Mouse (Mus musculus) MEL (cell line): ENCODE data around the gene Cacna1c. TPM values are rescaled to one million over a fixed set of nuclear protein-coding genes. Genes with fewer than 3 reads are reported as not detected.

Source experiments
- DNase-seq: peaks from one replicate; pipeline ENCODE4 v3.0.0; 2011; ENCODE audit warnings: low read depth, low spot score
- H3K27ac ChIP-seq: 2 replicates; pipeline ENCODE4 v1.5.1; 2012; ENCODE audit warnings: low read depth, mild to moderate bottlenecking, control low read depth, low read length, moderate library complexity; ENCODE audit not compliant: control insufficient read depth
- H3K27me3 ChIP-seq, 2 experiments: fragments of 150-350 bp in 1 of 2; sonication (generic) in 1 of 2; 2 replicates each; pipeline ENCODE4 v1.6.1; 2012; ENCODE audit warnings: low read length in 2 of 2, mild to moderate bottlenecking in 2 of 2, improper control_type of control experiment in 1 of 2, moderate library complexity in 1 of 2; ENCODE audit not compliant: insufficient read depth in 2 of 2, control insufficient read depth in 1 of 2
- H3K36me3 ChIP-seq, 2 experiments: 2 replicates each; pipeline ENCODE4 v1.6.1; 2012 to 2014; ENCODE audit warnings: low read length in 2 of 2, improper control_type of control experiment in 1 of 2, inconsistent platforms in 1 of 2, mild to moderate bottlenecking in 1 of 2; ENCODE audit not compliant: insufficient read depth in 2 of 2, control insufficient read depth in 1 of 2
- H3K4me1 ChIP-seq, 2 experiments: fragments of 150-350 bp in 1 of 2; sonication (generic) in 1 of 2; 2 replicates each; pipeline ENCODE4 v1.6.1; 2012; ENCODE audit warnings: low read length in 2 of 2, improper control_type of control experiment in 1 of 2, mild to moderate bottlenecking in 1 of 2; ENCODE audit not compliant: insufficient read depth in 2 of 2, control insufficient read depth in 1 of 2
- H3K4me3 ChIP-seq, 2 experiments: fragments of 150-350 bp in 1 of 2; sonication (generic) in 1 of 2; 2 replicates each; pipeline ENCODE4 v1.5.1; 2012; ENCODE audit warnings: low read depth in 2 of 2, low read length in 2 of 2, mild to moderate bottlenecking in 2 of 2, moderate library complexity in 2 of 2, control low read depth in 1 of 2, improper control_type of control experiment in 1 of 2; ENCODE audit not compliant: control insufficient read depth in 1 of 2, insufficient read depth in 1 of 2
- H3K79me2 ChIP-seq: 2 replicates; pipeline ENCODE4 v1.6.1; 2012; ENCODE audit warnings: mild to moderate bottlenecking, low read length, moderate library complexity; ENCODE audit not compliant: control insufficient read depth, poor library complexity, insufficient read depth
- H3K9ac ChIP-seq: 2 replicates; pipeline ENCODE4 v1.6.1; 2012; ENCODE audit warnings: low read depth, mild to moderate bottlenecking, control low read depth, low read length, moderate library complexity; ENCODE audit not compliant: control insufficient read depth, poor library complexity, severe bottlenecking
- H3K9me3 ChIP-seq: fragments of 150-350 bp; sonication (generic); replicated peaks from 2 replicates; pipeline ENCODE4 v1.6.1; 2012; ENCODE audit warnings: mild to moderate bottlenecking, low read length, improper control_type of control experiment, moderate library complexity; ENCODE audit not compliant: insufficient read depth
- CHD2 ChIP-seq: IDR thresholded peaks from 2 replicates; pipeline ENCODE4 v1.6.1; 2011; ENCODE audit warnings: low read length, improper control_type of control experiment
- CTCF ChIP-seq, 3 experiments: IDR thresholded peaks in 2 of 3; conservative IDR thresholded peaks in 1 of 3; 2 replicates each; pipeline ENCODE4 v1.5.1; 2011 to 2012; ENCODE audit warnings: low read length in 3 of 3, low read depth in 2 of 3, mild to moderate bottlenecking in 2 of 3, improper control_type of control experiment in 1 of 3, inconsistent platforms in 1 of 3, mixed read lengths in 1 of 3, moderate library complexity in 1 of 3; ENCODE audit not compliant: control insufficient read depth in 1 of 3, insufficient read depth in 1 of 3, poor library complexity in 1 of 3, severe bottlenecking in 1 of 3
- E2F4 ChIP-seq: IDR thresholded peaks from 2 replicates; pipeline ENCODE4 v1.6.1; 2011; ENCODE audit warnings: low read depth, low read length, improper control_type of control experiment, borderline replicate concordance
- ELF1 ChIP-seq: IDR thresholded peaks from 2 replicates; pipeline ENCODE4 v1.6.1; 2014; ENCODE audit warnings: low read depth, mild to moderate bottlenecking, inconsistent platforms, low read length, improper control_type of control experiment, moderate library complexity
- ETS1 ChIP-seq: IDR thresholded peaks from 2 replicates; pipeline ENCODE4 v1.6.1; 2012; ENCODE audit warnings: low read depth, mild to moderate bottlenecking, inconsistent platforms, low read length, improper control_type of control experiment, moderate library complexity
- GATA1 ChIP-seq: IDR thresholded peaks from 2 replicates; pipeline ENCODE4 v1.6.1; 2011; ENCODE audit warnings: low read depth, low read length, improper control_type of control experiment
- JUND ChIP-seq: IDR thresholded peaks from 2 replicates; pipeline ENCODE4 v1.6.1; 2011; ENCODE audit warnings: low read depth, mild to moderate bottlenecking, improper control_type of control experiment, low read length
- KAT2A ChIP-seq: conservative IDR thresholded peaks from 2 replicates; pipeline ENCODE4 v1.6.1; 2012; ENCODE audit warnings: low read depth, low read length, improper control_type of control experiment, inconsistent platforms
- MAFK ChIP-seq: IDR thresholded peaks from 2 replicates; pipeline ENCODE4 v1.6.1; 2011; ENCODE audit warnings: low read depth, mild to moderate bottlenecking, low read length, improper control_type of control experiment, borderline replicate concordance
- MXI1 ChIP-seq: IDR thresholded peaks from 2 replicates; pipeline ENCODE4 v1.6.1; 2011; ENCODE audit warnings: mild to moderate bottlenecking, low read depth, low read length, improper control_type of control experiment
- MYB ChIP-seq: IDR thresholded peaks from 2 replicates; pipeline ENCODE4 v1.6.1; 2011; ENCODE audit warnings: mild to moderate bottlenecking, low read depth, low read length, improper control_type of control experiment
- MYC ChIP-seq: IDR thresholded peaks from 2 replicates; pipeline ENCODE4 v1.6.1; 2011; ENCODE audit warnings: low read depth, mild to moderate bottlenecking, low read length, improper control_type of control experiment, moderate library complexity
- NELFE ChIP-seq: IDR thresholded peaks from 2 replicates; pipeline ENCODE4 v1.6.1; 2011; ENCODE audit warnings: low read depth, low read length, improper control_type of control experiment
- NRF1 ChIP-seq: IDR thresholded peaks from 2 replicates; pipeline ENCODE4 v1.6.1; 2014; ENCODE audit warnings: low read depth, mild to moderate bottlenecking, inconsistent platforms, low read length, improper control_type of control experiment, moderate library complexity; ENCODE audit not compliant: poor library complexity, insufficient read depth, severe bottlenecking
- POLR2A ChIP-seq, 2 experiments: IDR thresholded peaks; 2 replicates each; pipeline ENCODE4 v1.6.1; 2011 to 2012; ENCODE audit warnings: low read length in 2 of 2, mild to moderate bottlenecking in 2 of 2, control low read depth in 1 of 2, improper control_type of control experiment in 1 of 2, low read depth in 1 of 2, moderate library complexity in 1 of 2; ENCODE audit not compliant: control insufficient read depth in 1 of 2, insufficient read depth in 1 of 2, poor library complexity in 1 of 2
- POLR2AphosphoS5 ChIP-seq: IDR thresholded peaks from 2 replicates; pipeline ENCODE4 v1.6.1; 2012; ENCODE audit warnings: low read depth, borderline replicate concordance, mild to moderate bottlenecking, inconsistent platforms, low read length, moderate library complexity, mixed read lengths
- SIN3A ChIP-seq: IDR thresholded peaks from 2 replicates; pipeline ENCODE4 v1.6.1; 2012; ENCODE audit warnings: low read length, improper control_type of control experiment, inconsistent platforms
- SMC3 ChIP-seq: IDR thresholded peaks from 2 replicates; pipeline ENCODE4 v1.6.1; 2011; ENCODE audit warnings: low read depth, low read length, improper control_type of control experiment
- TBP ChIP-seq: IDR thresholded peaks from 2 replicates; pipeline ENCODE4 v1.8.0; 2011; ENCODE audit warnings: low read depth, low read length, improper control_type of control experiment
- TCF12 ChIP-seq: IDR thresholded peaks from 2 replicates; pipeline ENCODE4 v1.6.1; 2014; ENCODE audit warnings: low read depth, mild to moderate bottlenecking, inconsistent platforms, low read length, improper control_type of control experiment, moderate library complexity
- UBTF ChIP-seq: IDR thresholded peaks from 2 replicates; pipeline ENCODE4 v1.6.1; 2012; ENCODE audit warnings: low read depth, mild to moderate bottlenecking, inconsistent platforms, low read length, improper control_type of control experiment, moderate library complexity, borderline replicate concordance; ENCODE audit not compliant: insufficient read depth
- USF1 ChIP-seq: IDR thresholded peaks from 2 replicates; pipeline ENCODE4 v1.6.1; 2014; ENCODE audit warnings: low read depth, mild to moderate bottlenecking, inconsistent platforms, low read length, improper control_type of control experiment, moderate library complexity
- ZKSCAN1 ChIP-seq: IDR thresholded peaks from 2 replicates; pipeline ENCODE4 v1.6.1; 2012; ENCODE audit warnings: low read depth, mild to moderate bottlenecking, inconsistent platforms, low read length, improper control_type of control experiment, moderate library complexity
- polyA plus RNA-seq, 2 experiments: library from polyadenylated mRNA; stranded (reverse) in 1 of 2; unstranded in 1 of 2; fragments of >175 nt in 1 of 2; fragments of >200 nt in 1 of 2; gene quantifications; 2 replicates each; pipeline versions ENCODE4 v1.2.1 to v1.2.4; 2012; ENCODE audit warnings: low replicate concordance in 2 of 2, low read depth in 1 of 2; ENCODE audit not compliant: insufficient read length in 2 of 2, insufficient read depth in 1 of 2, missing spikeins in 1 of 2
- total RNA-seq: library from RNA; depleted of rRNA; stranded (reverse); fragments of 300-350 nt; gene quantifications from 2 replicates; pipeline ENCODE4 v1.2.3, GENCODE M21; 2012

Cacna1c gene
- total and polyA plus RNA-seq, 3 experiments = 3.4 to 4.4 TPM; not detected in 1

GRCm38 (mm10) chr6:119037815-119038214 lies 158.4 kb downstream of the Cacna1c start:
- TF ChIP-seq MYB = no peak
- no peak for TF ChIP-seq ZKSCAN1
- TF ChIP-seq UBTF = no peak
- no peak for TF ChIP-seq NELFE
- TF ChIP-seq ETS1 = no peak
- no peak for TF ChIP-seq E2F4
- no peak for TF ChIP-seq SMC3
- TF ChIP-seq TBP = no peak
- TF ChIP-seq MYC = no peak
- TF ChIP-seq, all 39 proteins: peak for 0
- H3K9me3 ChIP-seq = no peaks in the 10 kb centered on the region
- H3K27ac ChIP-seq = no peak overlapping the region
- no peaks in the 10 kb centered on the region for H3K4me1 ChIP-seq
- no peak overlapping the region for H3K4me3 ChIP-seq
- H3K27me3 ChIP-seq = peaks cover 0 to 4% of the 10 kb centered on the region in 2 experiments
- no peaks in the 10 kb centered on the region for H3K36me3 ChIP-seq
- H3K79me2 ChIP-seq = no peaks in the 10 kb centered on the region
- no peak overlapping the region for H3K9ac ChIP-seq
- DNase-seq = no peak

GRCm38 (mm10) chr6:119037047-119037446 lies 159.2 kb downstream of the Cacna1c start:
- H3K27me3 ChIP-seq = peaks cover 3 to 7% of the 10 kb centered on the region in 2 experiments
- TF ChIP-seq KAT2A = no peak
- no peak for TF ChIP-seq ZKSCAN1
- TF ChIP-seq CHD2 = no peak
- H3K27ac ChIP-seq = no peak overlapping the region
- H3K4me3 ChIP-seq = no peak overlapping the region
- no peak for DNase-seq
- no peaks in the 10 kb centered on the region for H3K36me3 ChIP-seq
- no peak overlapping the region for H3K9ac ChIP-seq
- no peaks in the 10 kb centered on the region for H3K79me2 ChIP-seq
- H3K9me3 ChIP-seq = no peaks in the 10 kb centered on the region
- no peaks in the 10 kb centered on the region for H3K4me1 ChIP-seq

GRCm38 (mm10) chr6:119035361-119035760 lies 160.9 kb downstream of the Cacna1c start:
- H3K27me3 ChIP-seq = peaks cover 3 to 10% of the 10 kb centered on the region in 2 experiments
- no peaks in the 10 kb centered on the region for H3K4me1 ChIP-seq
- TF ChIP-seq JUND = no peak
- no peak for TF ChIP-seq UBTF
- no peak for TF ChIP-seq MXI1
- no peak for TF ChIP-seq GATA1
- TF ChIP-seq ETS1 = no peak
- TF ChIP-seq POLR2AphosphoS5 = no peak
- TF ChIP-seq SIN3A = no peak
- no peak for TF ChIP-seq ZKSCAN1
- TF ChIP-seq NRF1 = no peak
- TF ChIP-seq ELF1 = no peak
- no peak for TF ChIP-seq TCF12
- TF ChIP-seq USF1 = no peak
- no peak for TF ChIP-seq CTCF (IDR thresholded peaks at IDR 0.05 in 2 of 3, conservative IDR thresholded peaks at IDR 0.05 in 1 of 3; ENCODE audit: control insufficient read depth in 1 of 3, insufficient read depth in 1 of 3, low read depth in 2 of 3, low read length in 3 of 3, poor library complexity in 1 of 3, severe bottlenecking in 1 of 3)
- no peak for TF ChIP-seq POLR2A (IDR thresholded peaks at IDR 0.05; ENCODE audit: control insufficient read depth in 1 of 2, insufficient read depth in 1 of 2, low read depth in 1 of 2, low read length in 2 of 2, poor library complexity in 1 of 2)
- TF ChIP-seq MAFK = no peak
- no peaks in the 10 kb centered on the region for H3K9me3 ChIP-seq
- no peak overlapping the region for H3K9ac ChIP-seq
- no peaks in the 10 kb centered on the region for H3K36me3 ChIP-seq
- H3K79me2 ChIP-seq = no peaks in the 10 kb centered on the region
- no peak for DNase-seq
- no peak overlapping the region for H3K4me3 ChIP-seq
- no peak overlapping the region for H3K27ac ChIP-seq
